ENCODE assay signal across 8 mouse cellular contexts in genomic region chr5:92117823-92118403, GRCm38 (mm10). TPM values are rescaled to one million over a fixed set of nuclear protein-coding genes. Genes with fewer than 3 reads are reported as not detected.
DNase-seq lines count a peak whose midpoint lies in the region; ATAC-seq and TF ChIP-seq lines count a peak whose summit lies in the region.

No protein-coding gene starts in this region.

- ATAC-seq in heart, embryonic 12.5 days (ENCODE audit: insufficient number of reproducible peaks, low FRiP score): no peak; the same call in 1 of the 2 replicates
- peak; percentile 84 for ATAC-seq in intestine, embryonic 15.5 days
- ATAC-seq in midbrain, embryonic 12.5 days (ENCODE audit: low FRiP score, low read depth): peak; percentile 66

- H3K4me1 ChIP-seq in heart, embryonic 12.5 days (replicated peaks): 0 out of 2 replicates have a peak, but pooled peaks cover under 1% of the 10 kb centered on the region
- no peaks in the 10 kb centered on the region for H3K4me1 ChIP-seq in intestine, embryonic 15.5 days (replicated peaks)
- H3K4me1 ChIP-seq in midbrain, embryonic 12.5 days: peaks cover 1% of the 10 kb centered on the region; the same call in 1 of the 2 replicates
- no peaks in the 10 kb centered on the region for H3K4me1 ChIP-seq in spleen, adult 2 months (ENCODE audit: control insufficient read depth, insufficient read depth, insufficient read length)

- H3K4me3 ChIP-seq in heart, embryonic 12.5 days: no peak overlapping the region
- no peak overlapping the region for H3K4me3 ChIP-seq in intestine, embryonic 15.5 days (replicated peaks)
- H3K4me3 ChIP-seq in midbrain, embryonic 12.5 days: no peak overlapping the region
- no peak overlapping the region for H3K4me3 ChIP-seq in spleen, adult 2 months (ENCODE audit: extremely low read depth, insufficient read depth, insufficient read length)

- 49% methylated on average over 12 of the region's 12 CpGs for WGBS in heart, embryonic 12.5 days
- WGBS in intestine, embryonic 15.5 days: 46% methylated on average over 12 of the region's 12 CpGs
- WGBS in midbrain, embryonic 12.5 days: 58% methylated on average over 12 of the region's 12 CpGs
- WGBS in spleen, adult 2 months: 61% methylated on average over 12 of the region's 12 CpGs

- no peak overlapping the region for H3K4me2 ChIP-seq in heart, embryonic 12.5 days
- no peak overlapping the region for H3K4me2 ChIP-seq in intestine, embryonic 15.5 days (replicated peaks)
- H3K4me2 ChIP-seq in midbrain, embryonic 12.5 days (replicated peaks): no peak overlapping the region

- TF ChIP-seq POLR2A in spleen, adult 2 months (IDR thresholded peaks at IDR 0.05; ENCODE audit: low read depth, low read length): no peak

- intact Hi-C loops in gastrocnemius, postnatal 36 days (cut with DNase I): loop anchor here (5.0 to 10.0 kb wide), 4 partner anchors 36 to 603 kb away; partner anchors contain the start of genes G3bp2, Parm1 and Rchy1
- intact Hi-C loops in left cerebral cortex, postnatal 25 days (cut with DNase I): loop anchor here (5.0 to 10.0 kb wide), 2 partner anchors 61 to 153 kb away; partner anchors contain the start of gene Rchy1

- TF ChIP-seq CTCF in spleen, adult 2 months (IDR thresholded peaks at IDR 0.05; ENCODE audit: extremely low read depth, insufficient read depth, insufficient read length, insufficient replicate concordance): peak; percentile 77; the same call in 1 of the 2 replicates

- peaks cover 2% of the 10 kb centered on the region; the same call in 1 of the 2 replicates for H3K36me3 ChIP-seq in heart, embryonic 12.5 days
- H3K36me3 ChIP-seq in intestine, embryonic 15.5 days: no peaks in the 10 kb centered on the region
- no peaks in the 10 kb centered on the region for H3K36me3 ChIP-seq in midbrain, embryonic 12.5 days
- no peaks in the 10 kb centered on the region for H3K36me3 ChIP-seq in spleen, adult 2 months (ENCODE audit: control insufficient read depth, insufficient read depth, low read length)

- no peaks in the 10 kb centered on the region for H3K27me3 ChIP-seq in heart, embryonic 12.5 days (replicated peaks)
- no peaks in the 10 kb centered on the region for H3K27me3 ChIP-seq in intestine, embryonic 15.5 days (replicated peaks)
- H3K27me3 ChIP-seq in midbrain, embryonic 12.5 days: peaks cover 7% of the 10 kb centered on the region; the same call in 1 of the 2 replicates
- no peaks in the 10 kb centered on the region for H3K27me3 ChIP-seq in spleen, adult 2 months (ENCODE audit: control insufficient read depth, insufficient read depth, low read length)

- H3K9me3 ChIP-seq in heart, embryonic 12.5 days (replicated peaks): peaks cover 2% of the 10 kb centered on the region; the same call in 1 of the 2 replicates
- no peaks in the 10 kb centered on the region for H3K9me3 ChIP-seq in intestine, embryonic 15.5 days
- H3K9me3 ChIP-seq in midbrain, embryonic 12.5 days: peaks cover 2% of the 10 kb centered on the region; the same call in 1 of the 2 replicates

- no peak overlapping the region for H3K9ac ChIP-seq in heart, embryonic 12.5 days
- H3K9ac ChIP-seq in intestine, embryonic 15.5 days: no peak overlapping the region
- no peak overlapping the region for H3K9ac ChIP-seq in midbrain, embryonic 12.5 days (replicated peaks)

- DNase-seq in heart, adult 11 months: peak; percentile 97
- DNase-seq in cerebellum, postnatal 36 days: peak; percentile 62 to 77
- peak; percentile 72 to 81 for DNase-seq in gastrocnemius, postnatal 36 days
- peak; percentile 55 to 78 for DNase-seq in left cerebral cortex, postnatal 25 days (ENCODE audit: low spot score in 2 of 2)
- peak; percentile 61 to 62 for DNase-seq in spleen, adult 2 months (ENCODE audit: low read depth in 1 of 2, low spot score in 2 of 2)

- H3K27ac ChIP-seq in heart, embryonic 12.5 days (ENCODE audit: poor library complexity, severe bottlenecking): no peak overlapping the region
- H3K27ac ChIP-seq in intestine, embryonic 15.5 days: no peak overlapping the region
- no peak overlapping the region for H3K27ac ChIP-seq in midbrain, embryonic 12.5 days (replicated peaks)
- H3K27ac ChIP-seq in spleen, adult 2 months (ENCODE audit: insufficient read depth, low read length): no peak overlapping the region

RNA-seq across cellular contexts. Expression of gene Uso1, which starts 19.8 kb away (rescaled TPM):
- polyA plus RNA-seq in heart, embryonic 12.5 days (2016; fragmentation: Nextera tagmentation; extraction: Ambion mirVana): 39.9 and 41.9 TPM in 2 replicates
- total RNA-seq in gastrocnemius, postnatal 36 days (2021): 10 to 100 TPM; 56.2 to 60.0 TPM
- polyA plus RNA-seq in intestine, embryonic 15.5 days (2015; fragmentation: Nextera tagmentation; extraction: Ambion mirVana): 42.4 and 45.9 TPM in 2 replicates
- total RNA-seq in left cerebral cortex, postnatal 25 days (2021): 10 to 100 TPM; 74.6 to 76.7 TPM
- 50.5 and 52.0 TPM in 2 replicates for polyA plus RNA-seq in midbrain, embryonic 12.5 days (2016; fragmentation: Nextera tagmentation; extraction: Ambion mirVana)
- 10.1 and 13.2 TPM in 2 replicates for polyA plus RNA-seq in spleen, adult 2 months (2012; rRNA removed)

RNA-seq across cellular contexts. Expression of gene G3bp2, which starts 34.4 kb away (rescaled TPM):
- polyA plus RNA-seq in heart, embryonic 12.5 days (2016; fragmentation: Nextera tagmentation; extraction: Ambion mirVana): 186 and 193 TPM in 2 replicates
- total RNA-seq in gastrocnemius, postnatal 36 days (2021): 10 to 100 TPM; 51.1 to 52.6 TPM
- 162 and 195 TPM in 2 replicates for polyA plus RNA-seq in intestine, embryonic 15.5 days (2015; fragmentation: Nextera tagmentation; extraction: Ambion mirVana)
- total RNA-seq in left cerebral cortex, postnatal 25 days (2021): 100 to 1,000 TPM; 212 to 225 TPM
- polyA plus RNA-seq in midbrain, embryonic 12.5 days (2016; fragmentation: Nextera tagmentation; extraction: Ambion mirVana): 303 and 317 TPM in 2 replicates
- 9.1 and 10.1 TPM in 2 replicates for polyA plus RNA-seq in spleen, adult 2 months (2012; rRNA removed)

Comparison
In these comparisons a context has a peak if more than half of its experiments do, and no peak if none do; other contexts are left out.
1. RNA of gene G3bp2, which starts 34.4 kb away (polyA plus RNA-seq): 303 to 317 TPM in midbrain, embryonic 12.5 days, 162 to 195 TPM in intestine, embryonic 15.5 days and 186 to 193 TPM in heart, embryonic 12.5 days; 9.1 to 10.1 TPM in spleen, adult 2 months; every median in the first group is over 10 times any median in the second.
2. Peak in every context shown above with its lines, with median percentiles within 50 percentile points of each other: DNase-seq.